Mouse (Mus musculus): ENCODE data around the gene Cfap74.

DNA sequence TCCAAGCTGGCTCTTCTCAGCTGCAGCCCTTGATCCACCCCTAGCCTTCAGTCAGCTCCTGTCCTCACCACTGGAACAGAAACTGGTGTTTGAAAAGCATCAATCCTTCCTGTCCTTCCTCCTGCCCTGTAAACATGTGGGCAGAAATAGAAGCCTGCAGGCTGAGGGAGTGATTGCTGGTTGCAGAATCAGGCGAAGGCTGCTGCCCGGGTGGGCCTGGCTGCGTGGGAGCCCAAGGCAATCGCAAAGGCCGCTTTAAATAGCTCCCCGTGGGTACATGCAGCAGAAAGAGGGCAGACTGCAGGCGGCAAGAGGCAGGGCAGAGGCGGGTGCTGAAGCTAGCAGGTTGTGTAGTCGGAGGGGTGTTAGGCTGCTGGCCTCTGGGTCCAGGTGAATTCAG lies 26.2 kb upstream of the Cfap74 start:
- no peak for TF ChIP-seq POLR2AphosphoS5 (IDR thresholded peaks at IDR 0.05; ENCODE audit: insufficient replicate concordance, low read depth, low read length)
- TF ChIP-seq CTCF (IDR thresholded peaks at IDR 0.05; ENCODE audit: low read depth, low read length): no peak
